Mouse (Mus musculus): ENCODE measurements around the gene Adora3.

DNA sequence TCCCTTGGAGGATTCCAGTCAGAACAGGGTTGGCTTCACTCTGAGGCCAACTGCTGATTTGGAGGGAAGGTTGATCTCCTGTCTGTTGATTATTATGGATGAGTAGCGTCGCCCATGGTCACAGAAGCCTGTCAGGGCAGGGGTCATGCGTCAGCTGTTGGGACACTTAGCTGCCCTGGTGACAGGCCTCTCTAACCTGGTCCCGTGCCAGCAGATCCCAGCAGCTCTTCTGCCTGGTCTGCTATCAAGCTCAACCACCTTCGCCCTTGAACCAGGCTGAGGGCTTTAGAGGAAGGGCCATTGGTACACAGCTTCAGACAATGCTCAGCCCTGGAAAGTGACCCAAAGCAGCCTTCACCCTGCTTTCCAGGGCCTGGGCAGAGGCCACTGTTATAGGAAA lies 5.4 kb downstream of the Adora3 start:
- TF ChIP-seq CTCF (IDR thresholded peaks at IDR 0.05; ENCODE audit: borderline replicate concordance, insufficient read depth, low read depth, low read length) (no peak), POLR2A (IDR thresholded peaks at IDR 0.05; ENCODE audit: borderline replicate concordance, insufficient read depth, low read length) (no peak)
